Mouse (Mus musculus): Measurements from ENCODE around the gene Mrps18c. TPM values are rescaled to one million over a fixed set of nuclear protein-coding genes. Genes with fewer than 3 reads are reported as not detected.

Mrps18c gene
- polyA plus RNA-seq (2012; rRNA removed) = 46.7 and 48.2 TPM in 2 replicates

- peak; percentile 86 to 96 for DNase-seq (ENCODE audit: extremely low spot score in 1 of 2, low spot score in 1 of 2)
These were observed at the start of gene Mrps18c, which contains the start of gene Helq for GRCm38 (mm10) chr5:100798165-100798860. Gene Mrps18c, plus strand, starts transcription at chr5:100798627. Gene Helq, minus strand, starts transcription at chr5:100798598.

- DNase-seq (ENCODE audit: extremely low spot score in 1 of 2, low spot score in 1 of 2) = no peak
These were observed 47.7 kb upstream of the Mrps18c start for GRCm38 (mm10) chr5:100750617-100751255.

- DNase-seq (ENCODE audit: extremely low spot score in 1 of 2, low spot score in 1 of 2) = no peak
These were observed 46.8 kb upstream of the Mrps18c start for GRCm38 (mm10) chr5:100751655-100752054.

GRCm38 (mm10) chr5:100753407-100753806 lies 45.0 kb upstream of the Mrps18c start:
- no peak for DNase-seq (ENCODE audit: extremely low spot score in 1 of 2, low spot score in 1 of 2)

GRCm38 (mm10) chr5:100758121-100758520 lies 40.3 kb upstream of the Mrps18c start:
- no peak for DNase-seq (ENCODE audit: extremely low spot score in 1 of 2, low spot score in 1 of 2)

GRCm38 (mm10) chr5:100760049-100760663 lies 38.3 kb upstream of the Mrps18c start:
- no peak for DNase-seq (ENCODE audit: extremely low spot score in 1 of 2, low spot score in 1 of 2)

- DNase-seq (ENCODE audit: extremely low spot score in 1 of 2, low spot score in 1 of 2) = no peak
These were observed 36.7 kb upstream of the Mrps18c start for GRCm38 (mm10) chr5:100761736-100762135.

- DNase-seq (ENCODE audit: extremely low spot score in 1 of 2, low spot score in 1 of 2) = peak; percentile 15 to 27
These were observed 32.4 kb upstream of the Mrps18c start for GRCm38 (mm10) chr5:100766026-100766425.

GRCm38 (mm10) chr5:100771575-100771974 lies 26.9 kb upstream of the Mrps18c start:
- DNase-seq (ENCODE audit: extremely low spot score in 1 of 2, low spot score in 1 of 2) = no peak

GRCm38 (mm10) chr5:100775778-100776404 lies 22.5 kb upstream of the Mrps18c start:
- DNase-seq (ENCODE audit: extremely low spot score in 1 of 2, low spot score in 1 of 2) = no peak

GRCm38 (mm10) chr5:100776900-100777299 lies 21.5 kb upstream of the Mrps18c start:
- DNase-seq (ENCODE audit: extremely low spot score in 1 of 2, low spot score in 1 of 2) = no peak

- no peak for DNase-seq (ENCODE audit: extremely low spot score in 1 of 2, low spot score in 1 of 2)
These were observed 19.4 kb upstream of the Mrps18c start for GRCm38 (mm10) chr5:100779002-100779401.

- no peak for DNase-seq (ENCODE audit: extremely low spot score in 1 of 2, low spot score in 1 of 2)
These were observed 10.9 kb upstream of the Mrps18c start for GRCm38 (mm10) chr5:100787527-100787926.

GRCm38 (mm10) chr5:100792261-100792660 lies 6.2 kb upstream of the Mrps18c start:
- DNase-seq (ENCODE audit: extremely low spot score in 1 of 2, low spot score in 1 of 2) = no peak

- no peak for DNase-seq (ENCODE audit: extremely low spot score in 1 of 2, low spot score in 1 of 2)
These were observed 4.3 kb upstream of the Mrps18c start for GRCm38 (mm10) chr5:100794084-100794483.

GRCm38 (mm10) chr5:100818341-100818740 lies 19.9 kb downstream of the Mrps18c start:
- no peak for DNase-seq (ENCODE audit: extremely low spot score in 1 of 2, low spot score in 1 of 2)

- no peak for DNase-seq (ENCODE audit: extremely low spot score in 1 of 2, low spot score in 1 of 2)
These were observed 21.4 kb downstream of the Mrps18c start for GRCm38 (mm10) chr5:100819568-100820480.

- peak; percentile 60 to 91 for DNase-seq (ENCODE audit: extremely low spot score in 1 of 2, low spot score in 1 of 2)
These were observed 22.2 kb downstream of the Mrps18c start, which contains the start of gene Abraxas1 for GRCm38 (mm10) chr5:100820483-100821184. Gene Abraxas1, minus strand, starts transcription at chr5:100820965.

- DNase-seq (ENCODE audit: extremely low spot score in 1 of 2, low spot score in 1 of 2) = no peak
These were observed 22.9 kb downstream of the Mrps18c start for GRCm38 (mm10) chr5:100821375-100821774.
